Mouse (Mus musculus): ENCODE data around the gene Prune2. TPM values are rescaled to one million over a fixed set of nuclear protein-coding genes. Genes with fewer than 3 reads are reported as not detected.

The Prune2 gene
- polyA plus RNA-seq (2012), result 0.05 and 0.15 TPM in 2 replicates

DNA sequence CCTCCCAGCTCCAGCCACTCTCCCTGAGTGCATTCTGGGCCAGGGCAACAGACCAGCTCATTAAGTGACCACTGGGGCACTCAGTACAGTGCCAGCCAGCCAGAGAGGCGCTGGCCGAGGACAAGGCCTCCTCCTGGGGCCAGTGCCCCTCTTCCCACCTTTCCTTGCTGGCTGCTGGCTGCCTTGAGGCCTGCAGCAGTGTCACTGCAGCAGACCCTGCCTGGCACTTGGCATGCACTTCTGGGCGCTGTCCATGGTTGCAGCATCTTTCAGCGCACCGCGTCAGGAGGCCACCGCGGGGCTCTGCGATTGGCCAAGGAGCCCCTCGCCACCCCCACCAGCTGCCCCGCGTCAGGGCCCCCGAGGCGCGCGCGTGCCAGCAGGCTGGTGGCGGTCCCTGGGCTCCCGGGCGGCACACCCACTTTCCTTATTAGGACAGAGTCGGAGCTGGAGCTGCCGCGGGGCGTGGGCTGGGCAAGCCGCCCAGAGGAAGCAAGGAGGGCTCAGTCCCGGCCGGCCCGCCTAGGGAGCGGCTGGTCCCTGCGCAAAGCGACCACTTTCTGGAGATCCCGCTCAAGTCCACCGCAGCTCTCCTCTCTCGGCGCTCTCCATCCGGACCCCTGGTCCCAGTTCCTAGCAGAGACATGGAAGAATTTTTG, at the start of gene Prune2:
Prune2 (plus strand) TSS at position 506 of the 659 bp plus-strand sequence.

Other genes starting within 250 kb of the Prune2 start
- 3.5 and 4.4 TPM in 2 replicates for gene Vps13a, start 175.2 kb upstream of the Prune2 start, polyA plus RNA-seq (2012)
- gene Foxb2, start 82.3 kb upstream of the Prune2 start, polyA plus RNA-seq (2012), result 0.09 TPM in 1 of 2 replicates, not detected in the other

Measured in megakaryocyte-erythroid progenitor cell, adult 5 weeks (primary cell).